8 mouse cellular contexts compared by ENCODE assay signal in the genomic region with DNA sequence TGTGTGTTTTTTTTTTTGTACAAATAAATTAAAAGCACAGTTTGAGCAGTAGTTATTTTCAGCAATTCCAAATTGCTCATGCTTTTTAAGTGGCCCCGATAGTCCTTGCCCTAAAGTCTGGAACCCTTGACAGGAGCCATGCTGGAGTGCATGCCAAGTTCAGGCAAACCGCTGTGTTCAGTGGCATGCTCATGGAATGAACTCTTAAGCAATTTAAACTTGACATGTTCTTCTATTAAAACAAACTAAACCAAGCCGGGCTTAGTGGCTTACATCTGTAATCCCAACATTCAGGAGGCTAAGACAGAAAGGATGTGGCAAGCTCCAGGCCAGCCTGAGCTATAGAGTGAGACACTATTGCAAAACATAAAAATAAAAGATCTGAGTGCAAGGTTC. TPM values are rescaled to one million over a fixed set of nuclear protein-coding genes. Genes with fewer than 3 reads are reported as not detected.
DNase-seq lines count a peak whose midpoint lies in the region; ATAC-seq and TF ChIP-seq lines count a peak whose summit lies in the region.

No protein-coding gene starts in this region.

- H3K4me2 ChIP-seq in embryonic facial prominence, embryonic 15.5 days (replicated peaks): peak overlapping the region; percentile 62
- H3K4me2 ChIP-seq in intestine, postnatal 0 days (replicated peaks; ENCODE audit: low read depth): peak overlapping the region; percentile 70
- peak overlapping the region; percentile 63 for H3K4me2 ChIP-seq in neural tube, embryonic 12.5 days (replicated peaks)

- no peaks in the 10 kb centered on the region for H3K27me3 ChIP-seq in embryonic facial prominence, embryonic 15.5 days
- H3K27me3 ChIP-seq in intestine, postnatal 0 days (replicated peaks; ENCODE audit: control insufficient read depth, insufficient read depth, low read length): no peaks in the 10 kb centered on the region
- H3K27me3 ChIP-seq in neural tube, embryonic 12.5 days (replicated peaks): no peaks in the 10 kb centered on the region

- H3K9me3 ChIP-seq in embryonic facial prominence, embryonic 15.5 days (replicated peaks): no peaks in the 10 kb centered on the region
- H3K9me3 ChIP-seq in intestine, postnatal 0 days (ENCODE audit: control insufficient read depth): no peaks in the 10 kb centered on the region
- H3K9me3 ChIP-seq in neural tube, embryonic 12.5 days: no peaks in the 10 kb centered on the region

- no peak overlapping the region for H3K27ac ChIP-seq in layer of hippocampus, adult 2 months
- H3K27ac ChIP-seq in embryonic facial prominence, embryonic 15.5 days (replicated peaks): peak overlapping the region; percentile 86
- no peak overlapping the region for H3K27ac ChIP-seq in intestine, postnatal 0 days (ENCODE audit: low read depth, low read length)
- H3K27ac ChIP-seq in neural tube, embryonic 12.5 days: no peak overlapping the region

- no peak for DNase-seq in layer of hippocampus, adult 2 months (ENCODE audit: low spot score in 2 of 2)
- no peak for DNase-seq in layer of hippocampus, postnatal 14 days (ENCODE audit: low spot score in 2 of 2)
- DNase-seq in layer of hippocampus, postnatal 10 days (ENCODE audit: low spot score in 2 of 2): no peak
- no peak for DNase-seq in urinary bladder, postnatal 10 days (ENCODE audit: low spot score)
- DNase-seq in spleen, postnatal 36 days (ENCODE audit: low spot score in 2 of 2): no peak

- H3K9ac ChIP-seq in embryonic facial prominence, embryonic 15.5 days: no peak overlapping the region
- peak overlapping the region; percentile 59 for H3K9ac ChIP-seq in intestine, postnatal 0 days (ENCODE audit: low read depth, low read length)
- no peak overlapping the region for H3K9ac ChIP-seq in neural tube, embryonic 12.5 days

- peak overlapping the region; percentile 55 for H3K4me3 ChIP-seq in layer of hippocampus, adult 2 months
- H3K4me3 ChIP-seq in embryonic facial prominence, embryonic 15.5 days (replicated peaks): peak overlapping the region; percentile 47
- H3K4me3 ChIP-seq in intestine, postnatal 0 days (ENCODE audit: low read depth, low read length): peak overlapping the region; percentile 40
- H3K4me3 ChIP-seq in neural tube, embryonic 12.5 days: no peak overlapping the region

- no peaks in the 10 kb centered on the region for H3K4me1 ChIP-seq in embryonic facial prominence, embryonic 15.5 days
- no peaks in the 10 kb centered on the region for H3K4me1 ChIP-seq in intestine, postnatal 0 days (replicated peaks; ENCODE audit: control insufficient read depth, insufficient read depth, low read length)
- no peaks in the 10 kb centered on the region; the same call in 1 of the 2 replicates for H3K4me1 ChIP-seq in neural tube, embryonic 12.5 days

- 8% methylated on average over 3 of the region's 3 CpGs for WGBS in embryonic facial prominence, embryonic 15.5 days
- 43% methylated on average over 3 of the region's 3 CpGs for WGBS in intestine, postnatal 0 days
- 37% methylated on average over 3 of the region's 3 CpGs for WGBS in neural tube, embryonic 12.5 days

- no peak for ATAC-seq in embryonic facial prominence, embryonic 15.5 days (ENCODE audit: insufficient number of reproducible peaks, low FRiP score, low TSS enrichment, low read depth)
- ATAC-seq in intestine, postnatal 0 days: peak; percentile 10; the same call in 1 of the 2 replicates
- 0 out of 2 replicates have a peak, but pooled peaks have one; percentile 23 for ATAC-seq in neural tube, embryonic 12.5 days (ENCODE audit: low FRiP score, low read depth)

- H3K36me3 ChIP-seq in embryonic facial prominence, embryonic 15.5 days: no peaks in the 10 kb centered on the region
- H3K36me3 ChIP-seq in intestine, postnatal 0 days (ENCODE audit: control insufficient read depth, insufficient read depth): no peaks in the 10 kb centered on the region
- H3K36me3 ChIP-seq in neural tube, embryonic 12.5 days: no peaks in the 10 kb centered on the region

- TF ChIP-seq CTCF in layer of hippocampus, adult 2 months (conservative IDR thresholded peaks at IDR 0.05): no peak
- TF ChIP-seq CTCF in intestine, postnatal 0 days (IDR thresholded peaks at IDR 0.05; ENCODE audit: low read depth): no peak

RNA-seq across cellular contexts. Expression of gene Tiam2, which starts 11.8 kb away (rescaled TPM):
- 10 to 100 TPM; 33.8 to 42.9 TPM for total RNA-seq in layer of hippocampus, adult 2 months (2021)
- 10 to 100 TPM; 18.9 to 21.5 TPM for total RNA-seq in layer of hippocampus, postnatal 14 days (2021)
- polyA plus RNA-seq in embryonic facial prominence, embryonic 15.5 days (2015; fragmentation: Nextera tagmentation; extraction: Ambion mirVana): 18.2 TPM in 2 replicates
- polyA plus RNA-seq in intestine, postnatal 0 days (2015; fragmentation: Nextera tagmentation; extraction: Ambion mirVana): 1.9 and 2.1 TPM in 2 replicates
- 6.7 and 7.5 TPM in 2 replicates for polyA plus RNA-seq in neural tube, embryonic 12.5 days (2016; fragmentation: Nextera tagmentation; extraction: Ambion mirVana)
- total RNA-seq in layer of hippocampus, postnatal 10 days (2021): 10 to 100 TPM; 24.2 to 29.0 TPM
